Mouse (Mus musculus): Measurements from ENCODE around the gene Iyd. TPM values are rescaled to one million over a fixed set of nuclear protein-coding genes. Genes with fewer than 3 reads are reported as not detected.

Gene Iyd
- polyA plus RNA-seq, 1 experiment, result not detected

DNA sequence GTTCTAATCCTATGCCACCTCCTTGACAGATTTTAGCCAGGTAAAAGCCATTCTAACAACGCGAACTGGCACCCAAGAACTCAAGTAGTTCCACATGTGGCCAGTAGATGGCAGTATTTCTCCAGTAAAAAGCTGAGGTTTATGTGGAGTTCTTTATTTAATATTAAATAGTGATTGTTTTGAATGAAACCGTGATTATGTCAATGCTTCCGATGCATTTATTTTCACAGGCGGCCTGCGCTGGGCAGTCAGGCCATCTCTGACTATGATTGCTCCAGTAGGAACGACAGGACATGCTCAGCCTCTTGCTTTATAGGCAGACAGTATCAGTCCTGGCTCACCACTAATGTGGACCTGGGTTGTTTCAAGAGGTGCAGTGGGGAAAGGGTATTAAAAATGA is 5.6 kb upstream of the Iyd start:
- TF ChIP-seq CTCF (IDR thresholded peaks at IDR 0.05; ENCODE audit: low read depth, low read length), result peak; percentile 25; the same call in 1 of the 2 replicates
- no peak for TF ChIP-seq POLR2A (IDR thresholded peaks at IDR 0.05; ENCODE audit: borderline replicate concordance, low read depth, low read length)
- Histone ChIP-seq H3K27ac (ENCODE audit: insufficient read depth, low read depth, low read length) (no peak overlapping the region), H3K4me3 (ENCODE audit: insufficient read depth, low read length) (no peak overlapping the region), H3K4me1 (ENCODE audit: control insufficient read depth, insufficient read depth, low read length) (no peaks in the 10 kb centered on the region)

DNA sequence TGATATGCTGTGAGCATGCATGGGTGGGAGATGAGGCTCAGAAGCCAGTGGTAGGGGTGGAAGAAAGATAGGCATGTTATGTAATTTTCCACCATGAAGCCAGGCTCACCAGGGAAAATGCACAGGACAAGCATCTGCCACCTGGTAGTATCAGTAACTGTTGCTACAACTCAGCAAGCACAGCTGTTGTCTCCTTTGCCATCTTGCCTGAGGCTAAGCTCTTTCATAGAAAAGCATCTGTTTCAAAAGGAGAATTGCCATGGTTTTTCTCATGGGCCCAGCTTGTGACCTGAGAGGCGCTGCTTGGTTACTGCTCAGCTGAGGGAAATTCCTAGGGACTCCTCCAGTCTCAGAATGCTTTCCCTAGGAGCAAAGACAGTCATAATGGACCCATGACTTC is 3.7 kb upstream of the Iyd start:
- no peak overlapping the region for H3K27ac ChIP-seq (ENCODE audit: insufficient read depth, low read depth, low read length)
- TF ChIP-seq CTCF (IDR thresholded peaks at IDR 0.05; ENCODE audit: low read depth, low read length) (no peak), POLR2A (IDR thresholded peaks at IDR 0.05; ENCODE audit: borderline replicate concordance, low read depth, low read length) (no peak)
- H3K4me1 ChIP-seq (ENCODE audit: control insufficient read depth, insufficient read depth, low read length), result no peaks in the 10 kb centered on the region
- H3K4me3 ChIP-seq (ENCODE audit: insufficient read depth, low read length), result no peak overlapping the region

DNA sequence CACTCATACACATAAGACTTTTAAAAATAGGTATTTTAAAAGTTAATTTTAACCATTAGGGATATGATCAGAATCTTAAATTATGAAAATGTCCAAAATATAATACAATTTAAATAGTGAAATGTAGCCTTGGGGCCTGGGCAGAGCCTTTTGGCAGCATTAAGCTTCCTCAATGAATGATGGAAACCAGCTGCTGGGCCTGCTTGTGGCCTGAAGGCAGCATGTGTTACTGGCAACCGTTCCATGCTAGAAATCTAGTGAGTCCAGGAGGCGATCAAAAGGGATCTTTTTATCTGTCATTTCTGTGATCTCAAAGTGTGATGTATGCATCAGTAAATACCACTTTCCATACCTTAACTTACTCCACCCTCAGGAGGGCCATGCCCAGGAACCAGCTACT is 9.3 kb downstream of the Iyd start:
- no peak overlapping the region for H3K4me3 ChIP-seq (ENCODE audit: insufficient read depth, low read length)
- no peaks in the 10 kb centered on the region for H3K4me1 ChIP-seq (ENCODE audit: control insufficient read depth, insufficient read depth, low read length)
- no peak overlapping the region for H3K27ac ChIP-seq (ENCODE audit: insufficient read depth, low read depth, low read length)
- TF ChIP-seq CTCF (IDR thresholded peaks at IDR 0.05; ENCODE audit: low read depth, low read length) (no peak), POLR2A (IDR thresholded peaks at IDR 0.05; ENCODE audit: borderline replicate concordance, low read depth, low read length) (no peak)

DNA sequence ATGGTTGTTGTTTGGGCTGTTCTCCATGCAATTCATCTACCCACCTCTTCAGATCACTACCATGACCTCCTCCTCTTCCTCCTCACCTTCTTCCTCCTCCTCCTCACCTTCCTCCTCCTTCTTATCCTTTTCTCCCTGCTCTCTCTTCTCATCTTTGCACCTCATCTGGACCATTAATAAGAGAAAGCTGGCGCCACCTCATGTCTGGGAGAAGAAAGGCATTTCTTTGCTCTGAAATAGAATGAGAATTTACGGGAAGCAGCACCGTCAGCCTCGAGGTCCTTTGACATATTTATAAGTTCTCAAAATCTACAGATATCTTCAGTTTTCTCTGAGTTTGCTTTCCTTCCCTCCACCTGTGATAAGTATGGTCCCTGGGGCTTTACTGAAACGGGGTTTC is 15.1 kb downstream of the Iyd start:
- Histone ChIP-seq H3K4me3 (ENCODE audit: insufficient read depth, low read length) (no peak overlapping the region), H3K27ac (ENCODE audit: insufficient read depth, low read depth, low read length) (no peak overlapping the region), H3K4me1 (ENCODE audit: control insufficient read depth, insufficient read depth, low read length) (no peaks in the 10 kb centered on the region)
- TF ChIP-seq POLR2A (IDR thresholded peaks at IDR 0.05; ENCODE audit: borderline replicate concordance, low read depth, low read length) (no peak), CTCF (IDR thresholded peaks at IDR 0.05; ENCODE audit: low read depth, low read length) (no peak)

DNA sequence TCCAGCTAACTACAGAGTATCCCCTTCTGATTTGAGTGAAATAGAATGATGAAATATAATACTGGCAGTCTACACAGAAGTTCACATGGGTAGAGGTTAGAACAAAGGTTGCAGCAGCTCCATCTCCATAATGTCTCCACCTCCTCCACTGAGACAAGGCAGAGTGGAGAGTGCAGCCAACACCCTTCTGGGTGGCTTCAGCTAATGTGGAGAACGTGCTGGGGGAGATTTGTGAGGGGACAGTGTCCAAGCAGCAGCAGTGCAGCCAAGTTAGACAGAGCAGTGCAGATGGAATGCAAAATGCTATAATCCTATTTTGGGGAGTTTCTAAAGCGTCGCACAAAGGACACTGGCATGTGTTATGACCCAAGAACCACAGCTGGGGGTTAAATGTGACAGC is 16.5 kb downstream of the Iyd start:
- H3K4me1 ChIP-seq (ENCODE audit: control insufficient read depth, insufficient read depth, low read length), result no peaks in the 10 kb centered on the region
- no peak for TF ChIP-seq POLR2A (IDR thresholded peaks at IDR 0.05; ENCODE audit: borderline replicate concordance, low read depth, low read length)
- no peak for TF ChIP-seq CTCF (IDR thresholded peaks at IDR 0.05; ENCODE audit: low read depth, low read length)

DNA sequence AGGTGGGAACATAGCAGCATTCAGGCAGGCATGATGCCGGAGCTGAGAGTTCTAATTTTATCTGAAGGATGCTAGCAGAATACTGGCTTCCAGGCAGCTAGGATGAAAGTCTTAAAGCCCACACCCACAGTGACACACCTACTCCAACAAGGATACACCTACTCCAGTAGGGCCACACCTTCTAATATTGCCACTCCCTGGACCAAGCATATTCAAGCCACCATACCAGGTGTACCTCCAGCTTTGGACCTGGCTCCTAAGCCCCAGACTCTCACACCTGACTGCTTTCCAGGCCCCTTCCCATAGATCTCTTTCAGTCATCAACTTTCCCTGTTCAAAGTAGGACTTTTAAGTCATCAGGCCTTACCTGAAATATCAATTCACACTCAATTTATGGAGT is 19.1 kb downstream of the Iyd start:
- no peak overlapping the region for H3K4me3 ChIP-seq (ENCODE audit: insufficient read depth, low read length)
- H3K27ac ChIP-seq (ENCODE audit: insufficient read depth, low read depth, low read length), result no peak overlapping the region
- TF ChIP-seq POLR2A (IDR thresholded peaks at IDR 0.05; ENCODE audit: borderline replicate concordance, low read depth, low read length) (no peak), CTCF (IDR thresholded peaks at IDR 0.05; ENCODE audit: low read depth, low read length) (no peak)
- H3K4me1 ChIP-seq (ENCODE audit: control insufficient read depth, insufficient read depth, low read length), result no peaks in the 10 kb centered on the region

More for the DNA sequence above, 16.5 kb downstream of the Iyd start:
- Histone ChIP-seq H3K4me3 (ENCODE audit: insufficient read depth, low read length) (no peak overlapping the region), H3K27ac (ENCODE audit: insufficient read depth, low read depth, low read length) (no peak overlapping the region)

DNA sequence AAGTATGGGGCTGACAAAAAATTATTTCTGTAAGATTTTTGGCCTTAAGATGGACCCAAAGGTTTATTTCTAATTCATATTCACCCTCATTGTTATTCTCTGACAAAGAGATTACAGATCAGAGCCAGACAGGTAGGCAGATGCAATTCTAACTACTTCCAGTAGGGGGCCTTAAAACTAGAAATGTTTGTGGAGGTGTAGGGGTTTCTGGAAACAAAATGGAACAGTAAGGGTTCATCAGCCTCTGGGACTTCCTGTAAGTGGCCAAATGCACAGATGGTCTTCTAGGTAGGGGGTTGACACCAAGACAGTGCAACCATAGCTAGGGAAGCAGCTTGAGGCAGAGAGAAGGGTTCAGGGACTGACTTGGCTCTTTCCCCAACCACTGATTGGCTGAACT is 22.1 kb downstream of the Iyd start:
- TF ChIP-seq POLR2A (IDR thresholded peaks at IDR 0.05; ENCODE audit: borderline replicate concordance, low read depth, low read length) (no peak), CTCF (IDR thresholded peaks at IDR 0.05; ENCODE audit: low read depth, low read length) (no peak)
- Histone ChIP-seq H3K27ac (ENCODE audit: insufficient read depth, low read depth, low read length) (no peak overlapping the region), H3K4me3 (ENCODE audit: insufficient read depth, low read length) (no peak overlapping the region), H3K4me1 (ENCODE audit: control insufficient read depth, insufficient read depth, low read length) (no peaks in the 10 kb centered on the region)

DNA sequence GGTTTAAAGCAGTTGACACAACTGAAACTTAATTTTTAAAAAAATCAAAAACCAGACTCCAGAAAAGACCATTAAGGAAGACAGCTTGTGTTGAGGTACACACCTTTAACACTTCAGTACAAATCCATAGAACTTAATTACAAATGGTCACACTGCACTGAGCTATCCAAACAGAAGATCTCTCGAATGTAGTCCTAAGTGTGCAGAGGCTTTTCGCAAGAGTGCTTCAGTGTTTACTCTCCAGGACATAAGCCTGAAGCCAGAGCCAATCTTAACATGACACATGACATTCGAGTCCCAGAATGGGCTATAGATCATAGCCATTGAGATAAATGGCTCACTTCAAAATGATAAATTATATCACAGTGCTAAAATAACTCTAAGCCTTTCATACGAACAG is 25.1 kb downstream of the Iyd start:
- H3K27ac ChIP-seq (ENCODE audit: insufficient read depth, low read depth, low read length), result no peak overlapping the region
- H3K4me1 ChIP-seq (ENCODE audit: control insufficient read depth, insufficient read depth, low read length), result no peaks in the 10 kb centered on the region
- TF ChIP-seq CTCF (IDR thresholded peaks at IDR 0.05; ENCODE audit: low read depth, low read length), result no peak
- TF ChIP-seq POLR2A (IDR thresholded peaks at IDR 0.05; ENCODE audit: borderline replicate concordance, low read depth, low read length), result no peak
- H3K4me3 ChIP-seq (ENCODE audit: insufficient read depth, low read length), result no peak overlapping the region

DNA sequence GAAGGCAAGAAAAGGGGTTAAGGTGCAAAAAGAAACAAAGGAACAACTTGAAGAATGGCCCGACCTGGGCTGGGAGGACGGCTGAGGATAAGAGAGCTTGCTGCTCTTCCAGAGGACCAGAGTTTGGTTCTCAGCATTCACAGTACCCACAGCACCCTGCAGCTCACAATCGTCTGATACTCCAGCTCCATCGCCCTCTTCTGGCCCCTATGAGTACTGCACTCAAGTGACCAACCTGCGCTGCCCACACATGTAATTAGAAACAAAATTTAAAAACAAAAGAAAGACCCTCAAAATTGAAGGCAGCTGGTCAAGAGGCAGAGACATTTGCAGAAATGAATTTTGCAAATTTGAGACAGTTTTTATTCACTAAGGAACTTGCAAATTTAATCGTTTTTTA is 27.8 kb downstream of the Iyd start:
- no peaks in the 10 kb centered on the region for H3K4me1 ChIP-seq (ENCODE audit: control insufficient read depth, insufficient read depth, low read length)
- no peak overlapping the region for H3K4me3 ChIP-seq (ENCODE audit: insufficient read depth, low read length)
- TF ChIP-seq POLR2A (IDR thresholded peaks at IDR 0.05; ENCODE audit: borderline replicate concordance, low read depth, low read length), result no peak
- TF ChIP-seq CTCF (IDR thresholded peaks at IDR 0.05; ENCODE audit: low read depth, low read length), result no peak
- H3K27ac ChIP-seq (ENCODE audit: insufficient read depth, low read depth, low read length), result no peak overlapping the region

DNA sequence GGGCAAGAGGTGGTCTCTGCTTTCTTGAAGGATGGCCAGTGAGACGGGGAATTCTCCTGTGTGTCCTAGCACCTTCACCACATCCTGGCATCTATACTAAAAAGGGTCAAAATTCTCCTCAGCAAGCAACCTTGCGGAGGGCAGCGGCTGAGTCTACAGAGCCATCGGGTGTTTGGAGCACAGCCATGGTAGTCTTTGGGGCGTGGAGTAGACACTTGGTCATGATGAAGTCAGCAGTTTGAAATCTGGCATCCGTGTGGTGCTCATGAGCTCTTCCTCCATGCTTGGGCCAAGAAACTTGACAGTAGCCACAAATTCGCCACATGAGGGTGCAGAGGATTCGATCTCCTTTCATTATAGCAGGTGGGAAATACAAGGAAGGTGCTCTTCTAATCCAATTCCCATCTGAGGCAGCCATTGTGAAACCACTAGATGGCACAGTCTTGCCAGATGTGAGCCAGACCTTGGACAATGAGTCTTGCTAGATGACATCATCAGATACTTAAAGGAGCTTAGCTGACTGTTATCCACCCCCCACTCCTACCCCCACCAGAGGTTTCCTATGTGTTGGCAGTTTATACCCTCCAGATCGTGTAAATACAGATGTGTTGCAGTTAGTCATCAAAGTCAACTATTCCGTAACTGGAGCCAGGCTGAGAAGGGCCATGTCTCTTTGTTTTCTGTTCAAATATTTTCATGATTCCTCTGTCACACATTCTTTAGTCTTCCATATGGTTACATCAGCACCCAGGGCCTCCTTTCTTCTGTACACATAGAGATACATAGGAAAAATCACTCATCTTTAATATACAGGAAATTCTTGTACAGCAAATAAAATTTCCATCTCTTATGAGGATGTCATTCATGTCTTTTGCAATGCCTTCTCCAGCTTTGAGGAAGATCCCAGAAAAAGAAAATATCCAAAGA is 32.9 kb downstream of the Iyd start:
- Histone ChIP-seq H3K4me3 (ENCODE audit: insufficient read depth, low read length) (no peak overlapping the region), H3K4me1 (ENCODE audit: control insufficient read depth, insufficient read depth, low read length) (no peaks in the 10 kb centered on the region), H3K27ac (ENCODE audit: insufficient read depth, low read depth, low read length) (no peak overlapping the region)
- TF ChIP-seq POLR2A (IDR thresholded peaks at IDR 0.05; ENCODE audit: borderline replicate concordance, low read depth, low read length) (no peak), CTCF (IDR thresholded peaks at IDR 0.05; ENCODE audit: low read depth, low read length) (no peak)
